Mouse (Mus musculus): ENCODE data around the gene Fam208b.

- no peak for TF ChIP-seq CTCF (IDR thresholded peaks at IDR 0.05; ENCODE audit: low read depth)
- TF ChIP-seq EP300 (IDR thresholded peaks at IDR 0.05; ENCODE audit: low read depth), result no peak
Observed at GRCm38 (mm10) chr13:3610118-3610794, 652 bp downstream of the Fam208b start.
